Mouse (Mus musculus): ENCODE data around the gene Csf1. TPM values are rescaled to one million over a fixed set of nuclear protein-coding genes. Genes with fewer than 3 reads are reported as not detected.
"Not testable (repeated sequence)": the region's sequence is repeated elsewhere in the genome, so short reads cannot be mapped to it uniquely, and the experiment has no call there.

The Csf1 gene
- polyA plus RNA-seq, 1 experiment = 27.6 TPM

DNA sequence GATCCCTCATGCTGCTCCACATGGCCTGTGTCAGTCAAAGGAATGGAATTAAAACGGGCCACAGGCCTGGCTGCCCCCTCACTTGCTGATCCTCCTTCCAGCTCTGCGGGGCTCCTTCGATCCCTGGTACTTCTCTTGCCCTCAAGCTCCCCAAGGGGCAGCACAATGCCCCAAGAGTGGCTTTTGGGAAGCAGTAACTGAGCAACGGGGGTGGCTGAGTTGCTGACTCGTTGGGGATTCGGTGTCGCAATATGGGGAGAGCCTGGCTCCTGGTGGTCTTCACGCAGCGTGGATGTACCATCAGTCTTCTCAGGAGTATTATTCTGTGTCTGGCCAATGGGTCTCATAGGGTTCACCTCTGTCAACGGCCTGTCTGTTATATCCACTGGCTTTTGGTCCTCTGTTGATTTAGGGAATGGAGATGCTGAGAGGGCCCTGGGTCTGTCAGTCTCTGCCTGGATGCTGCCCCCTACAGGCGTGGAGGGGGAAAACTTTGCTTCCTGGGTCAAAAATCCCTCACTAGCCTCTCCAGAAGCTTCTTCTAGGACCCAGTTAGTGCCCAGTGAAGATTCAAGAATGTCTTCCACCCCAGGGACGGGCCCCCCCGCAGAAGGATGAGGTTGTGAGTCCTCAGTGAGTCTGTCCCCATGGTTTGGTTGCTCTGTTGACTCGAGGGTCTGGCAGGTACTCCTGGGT lies 11.9 kb downstream of the Csf1 start:
- DNase-seq (ENCODE audit: low read depth) = no peak

DNA sequence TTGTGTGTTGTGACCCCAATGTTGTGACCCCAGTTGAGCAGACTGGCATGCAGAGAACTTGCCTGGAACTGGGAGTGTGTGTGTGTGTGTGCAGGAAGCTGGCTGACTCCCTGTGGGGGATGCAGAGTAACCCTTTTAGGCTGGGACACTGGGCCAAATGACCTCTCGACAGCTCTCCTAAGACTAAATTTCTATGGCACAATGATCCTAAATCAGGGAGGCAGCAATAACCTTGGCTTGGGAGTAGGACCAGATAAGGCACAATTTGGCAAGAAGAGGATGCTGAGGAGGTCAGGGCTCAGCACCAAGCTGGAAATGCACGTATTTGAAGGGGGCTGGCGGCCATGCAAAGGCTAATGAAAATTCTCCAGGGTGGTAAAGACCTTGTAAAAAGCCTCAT lies 14.2 kb downstream of the Csf1 start:
- DNase-seq (ENCODE audit: low read depth) = no peak

DNA sequence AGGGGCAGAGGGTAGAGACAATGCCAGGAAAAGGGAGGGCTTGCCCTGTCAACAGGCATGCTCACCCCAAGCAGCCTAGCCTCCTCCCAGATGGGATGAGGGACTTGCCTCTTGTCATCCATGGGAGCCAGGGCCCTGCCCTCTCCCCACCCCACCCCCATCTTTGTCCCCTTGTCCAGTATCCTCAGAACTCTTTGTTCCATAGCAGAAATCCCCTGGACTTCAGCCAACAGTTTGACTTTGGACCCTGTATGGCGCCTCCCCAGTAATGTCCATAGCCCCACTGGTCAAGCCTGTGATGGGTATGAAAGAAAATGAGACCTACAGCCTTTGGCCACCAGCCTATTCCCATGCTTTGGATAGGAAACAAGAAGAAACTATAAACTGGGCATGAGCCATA lies 16.6 kb downstream of the Csf1 start:
- DNase-seq (ENCODE audit: low read depth) = no peak

DNA sequence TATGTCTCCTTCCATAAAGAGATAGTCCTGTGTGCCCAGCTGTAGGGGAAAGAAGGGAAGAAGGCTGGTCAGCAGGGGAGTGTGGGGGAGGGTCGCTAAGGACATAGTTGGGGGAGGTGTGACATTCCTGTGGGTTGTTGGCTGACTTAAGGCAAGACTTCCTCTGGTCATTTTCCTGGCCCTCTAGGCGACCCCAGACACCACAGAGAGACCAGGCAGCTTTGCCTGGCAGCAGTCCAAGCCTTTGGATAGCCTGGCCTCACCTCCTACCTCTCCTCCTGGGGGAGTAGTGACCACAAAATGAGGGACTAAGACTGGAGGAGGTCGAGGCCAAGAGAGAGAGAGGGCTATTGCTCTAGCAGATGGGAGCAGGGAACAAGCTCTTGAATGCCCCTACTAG lies 17.2 kb downstream of the Csf1 start:
- no peak for DNase-seq (ENCODE audit: low read depth)

GRCm38 (mm10) chr3:107742071-107742710 lies 18.1 kb downstream of the Csf1 start:
- DNase-seq (ENCODE audit: low read depth) = no peak

GRCm38 (mm10) chr3:107741387-107741786 lies 18.9 kb downstream of the Csf1 start:
- DNase-seq (ENCODE audit: low read depth) = no peak

GRCm38 (mm10) chr3:107740578-107741207 lies 19.6 kb downstream of the Csf1 start:
- DNase-seq (ENCODE audit: low read depth) = no peak

GRCm38 (mm10) chr3:107739966-107740365 lies 20.3 kb downstream of the Csf1 start:
- DNase-seq (ENCODE audit: low read depth) = no peak

- DNase-seq (ENCODE audit: low read depth) = no peak
These were observed 20.8 kb downstream of the Csf1 start for GRCm38 (mm10) chr3:107739456-107739855.

- no peak for DNase-seq (ENCODE audit: low read depth)
These were observed 21.6 kb downstream of the Csf1 start for GRCm38 (mm10) chr3:107738620-107739019.

DNA sequence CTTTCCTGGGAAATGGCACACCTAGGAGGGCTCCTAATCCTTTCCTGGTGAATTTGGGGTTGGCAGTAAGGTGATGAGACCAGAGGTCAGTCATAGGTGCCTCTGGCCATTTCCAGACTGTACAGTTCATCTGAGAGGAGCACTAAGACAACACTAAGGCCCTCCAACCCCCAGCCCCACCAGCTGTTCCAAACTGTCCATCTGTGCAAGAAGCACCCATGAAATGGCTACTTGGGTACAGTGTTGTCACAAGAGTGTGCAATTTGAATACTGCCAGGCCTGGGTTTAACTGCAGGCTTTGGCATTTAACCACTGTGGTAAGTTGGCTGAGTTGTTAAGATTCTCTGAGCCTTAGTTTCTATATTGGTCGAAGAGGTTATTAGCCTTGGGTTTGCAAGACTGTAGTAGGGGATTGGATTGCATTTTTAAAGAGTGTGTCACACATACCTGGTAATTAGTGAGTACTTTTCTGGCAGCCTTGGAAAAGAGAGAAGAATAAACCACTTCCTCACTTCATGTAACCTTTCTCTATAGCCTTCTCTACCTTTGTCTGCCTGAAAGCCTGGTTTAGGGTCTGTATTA lies 22.6 kb downstream of the Csf1 start:
- DNase-seq (ENCODE audit: low read depth) = no peak

DNA sequence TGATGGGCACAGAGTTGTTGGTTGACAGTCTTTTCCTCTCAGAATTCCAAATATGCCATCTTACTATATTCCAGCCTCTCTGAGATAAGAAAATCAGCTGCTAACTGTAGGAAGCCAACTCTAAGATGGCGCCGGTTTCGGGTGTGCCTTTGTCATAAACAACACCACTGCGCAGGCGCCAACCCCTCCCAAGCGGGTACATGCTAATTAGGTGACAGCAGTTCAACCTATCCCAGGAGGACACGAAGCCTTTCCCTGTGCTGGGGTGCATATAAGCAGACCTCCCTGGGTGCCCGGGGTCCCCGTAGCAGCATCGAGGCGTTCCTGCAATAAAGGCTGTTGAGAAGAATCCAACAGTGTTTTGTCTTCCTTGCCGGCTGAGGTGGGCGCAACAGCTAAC lies 24.6 kb downstream of the Csf1 start:
- DNase-seq (ENCODE audit: low read depth) = not testable (repeated sequence)

DNA sequence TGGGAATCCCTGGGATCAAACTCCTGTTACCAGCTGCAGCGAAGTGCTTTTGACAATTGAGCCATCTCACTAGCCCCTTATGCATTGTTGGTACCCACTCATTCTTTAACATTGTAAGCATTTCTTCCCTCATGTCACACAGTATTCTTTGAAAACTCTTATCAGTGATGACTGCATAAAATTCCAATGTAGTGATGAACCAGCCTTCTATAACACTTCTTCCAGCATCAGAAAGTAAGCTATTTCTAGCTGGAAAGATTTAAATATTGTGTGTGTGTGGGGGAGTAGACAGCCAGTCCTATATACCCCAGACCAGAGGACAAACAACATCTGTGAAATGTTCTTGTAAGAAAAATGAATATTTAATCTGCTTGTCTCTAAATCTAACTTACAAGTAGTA lies 26.9 kb downstream of the Csf1 start:
- DNase-seq (ENCODE audit: low read depth) = no peak

DNA sequence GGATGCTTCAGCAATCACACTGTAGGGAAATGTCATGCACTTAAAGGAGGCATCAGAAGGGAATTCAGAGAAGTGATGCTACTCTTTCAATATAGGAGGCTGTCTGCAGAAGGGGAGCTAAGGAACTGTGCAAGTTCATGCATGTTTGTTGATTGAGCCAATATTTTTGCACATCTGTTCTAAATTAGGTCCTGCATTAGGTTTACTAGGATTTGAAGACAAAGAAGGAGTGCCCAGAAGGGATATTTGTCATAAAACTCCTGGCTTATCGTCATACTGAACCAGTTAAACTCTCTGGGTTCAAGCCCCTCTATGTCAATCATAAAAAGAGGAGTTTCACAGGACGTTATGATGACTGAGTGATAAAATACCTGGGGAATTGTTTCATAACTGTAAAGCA lies 30.0 kb downstream of the Csf1 start:
- no peak for DNase-seq (ENCODE audit: low read depth)

GRCm38 (mm10) chr3:107728509-107728908 lies 31.8 kb downstream of the Csf1 start:
- DNase-seq (ENCODE audit: low read depth) = no peak

GRCm38 (mm10) chr3:107715971-107716370 lies 44.3 kb downstream of the Csf1 start:
- no peak for DNase-seq (ENCODE audit: low read depth)

DNA sequence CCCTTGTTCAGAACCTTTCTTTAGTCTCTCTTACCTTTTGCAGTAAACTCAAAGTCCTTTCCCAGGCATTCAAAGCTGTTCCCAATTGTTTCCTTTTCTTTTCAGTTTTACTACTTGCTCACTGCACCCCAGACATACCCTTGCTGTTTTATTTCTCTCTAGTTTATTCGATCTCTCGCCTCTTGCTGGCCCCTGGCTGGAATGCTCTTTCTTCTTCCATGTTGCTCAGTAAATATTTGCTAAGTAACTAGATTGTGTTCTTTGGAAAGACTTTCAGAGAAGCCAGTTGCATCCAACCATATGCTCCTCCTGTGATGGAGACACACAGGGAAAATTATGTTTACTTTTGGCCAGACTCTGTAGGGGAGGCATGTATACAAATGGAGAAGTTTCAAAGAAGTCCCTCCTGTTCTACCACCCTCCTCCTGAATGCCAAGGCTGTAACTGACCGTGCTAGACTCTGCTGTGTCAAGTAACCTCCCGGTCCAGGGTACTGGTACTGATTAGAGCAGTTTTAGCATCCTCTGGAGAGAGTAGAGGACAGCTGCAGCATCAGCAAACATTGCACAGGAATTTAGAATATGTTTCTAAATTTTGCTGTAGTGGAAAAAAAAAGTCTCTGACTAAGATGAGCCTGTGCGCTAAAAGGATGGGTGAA lies 45.9 kb downstream of the Csf1 start:
- no peak for DNase-seq (ENCODE audit: low read depth)

DNA sequence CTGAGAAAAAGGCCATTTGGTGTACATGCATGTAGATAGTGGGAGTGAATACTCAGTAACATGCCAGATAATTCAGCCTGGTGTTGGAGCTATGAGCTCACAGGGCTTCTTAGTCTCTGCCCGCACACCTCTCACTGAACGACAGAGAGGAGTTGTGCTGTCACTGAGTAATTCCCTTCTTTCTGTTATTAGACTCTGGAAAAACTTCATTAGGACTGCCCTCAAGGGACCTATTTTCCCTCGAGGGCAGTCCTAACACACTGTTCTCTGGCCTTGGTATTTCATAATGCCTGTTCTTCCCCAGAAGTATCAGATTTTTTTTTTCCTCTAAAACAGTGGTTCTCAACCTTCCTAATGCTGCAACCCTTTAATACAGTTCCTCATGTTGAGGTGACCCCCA lies 48.2 kb downstream of the Csf1 start:
- no peak for DNase-seq (ENCODE audit: low read depth)

- no peak for DNase-seq (ENCODE audit: low read depth)
These were observed 51.1 kb downstream of the Csf1 start for GRCm38 (mm10) chr3:107709156-107709555.

- DNase-seq (ENCODE audit: low read depth) = no peak
These were observed 53.0 kb downstream of the Csf1 start for GRCm38 (mm10) chr3:107707239-107707638.

GRCm38 (mm10) chr3:107706164-107706563 lies 54.1 kb downstream of the Csf1 start:
- no peak for DNase-seq (ENCODE audit: low read depth)

DNA sequence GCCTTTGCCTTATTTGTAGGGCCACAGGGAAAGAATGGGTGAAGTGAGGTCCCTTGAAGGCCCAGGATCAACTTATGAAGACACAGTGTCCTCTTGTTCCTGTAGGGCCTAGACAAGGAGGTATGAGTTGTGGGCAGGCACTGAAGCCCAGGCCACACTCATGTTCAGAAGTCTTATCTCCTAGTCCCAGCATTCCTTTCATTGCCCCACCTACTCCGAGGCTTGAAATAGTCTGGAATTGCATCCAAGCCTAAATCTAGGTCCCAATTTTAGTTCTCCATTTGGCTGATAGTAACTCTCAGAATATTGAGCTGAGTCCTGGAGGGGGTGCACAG lies 55.9 kb downstream of the Csf1 start:
- no peak for DNase-seq (ENCODE audit: low read depth)
